Comparison of ENCODE assay signal across 14 mouse cellular contexts in genomic region chr10:12061069-12061861, GRCm38 (mm10).
"Had no signal": no experiment of that assay in that cellular context is flagged by ENCODE, and none has a peak within 500 bp of the region (broad histone marks: within the 10 kb centered on the region; RNA-seq: fewer than 3 reads in every experiment).

No protein-coding gene starts in this region.

- H3K4me3 ChIP-seq: left cerebral cortex, adult 2 months; limb, embryonic 10.5 days; midbrain, embryonic 13.5 days; myocyte; neural tube, embryonic 15.5 days had no signal

- H3K9ac ChIP-seq: midbrain, embryonic 13.5 days; neural tube, embryonic 15.5 days had no signal

- DNase-seq: kidney, adult 18-20 months; kidney, postnatal 10 days; lung, adult 2 months; lung, postnatal 36 days; right cerebral cortex, postnatal 4 days; spleen, adult 18-20 months; thymus, postnatal 36 days had no signal

- ATAC-seq: hindbrain, postnatal 0 days; lung, postnatal 0 days; midbrain, embryonic 13.5 days had no signal

- H3K36me3 ChIP-seq: limb, embryonic 10.5 days; midbrain, embryonic 13.5 days; neural tube, embryonic 15.5 days had no signal

- H3K9me3 ChIP-seq: limb, embryonic 10.5 days; midbrain, embryonic 13.5 days; neural tube, embryonic 15.5 days had no signal

- H3K27me3 ChIP-seq: midbrain, embryonic 13.5 days; neural tube, embryonic 15.5 days had no signal

- H3K4me2 ChIP-seq: midbrain, embryonic 13.5 days; neural tube, embryonic 15.5 days had no signal

- H3K27ac ChIP-seq: hindbrain, postnatal 0 days; left cerebral cortex, adult 2 months; limb, embryonic 10.5 days; midbrain, embryonic 13.5 days; neural tube, embryonic 15.5 days had no signal

- H3K4me1 ChIP-seq: limb, embryonic 10.5 days; midbrain, embryonic 13.5 days; neural tube, embryonic 15.5 days had no signal
